Mouse (Mus musculus) neural tube, embryonic 15.5 days (tissue): Measurements from ENCODE around the gene Tbxas1. TPM values are rescaled to one million over a fixed set of nuclear protein-coding genes. Genes with fewer than 3 reads are reported as not detected.

Experiments
- ATAC-seq: fragments of 200-750 bp; cut with Nextera tagmentation; 2 replicates; pipeline ENCODE4 v1.8.0; 2017; ENCODE audit warnings: mild to moderate bottlenecking, moderate TSS enrichment, moderate library complexity; ENCODE audit not compliant: low FRiP score
- H3K27ac ChIP-seq: fragments of 300-500 bp; sonication (generic); replicated peaks from 2 replicates; pipeline ENCODE4 v1.5.1; 2015; ENCODE audit warnings: mild to moderate bottlenecking, inconsistent platforms
- H3K27me3 ChIP-seq: fragments of 300-500 bp; sonication (generic); replicated peaks from 2 replicates; pipeline ENCODE4 v1.6.1; 2015; ENCODE audit warnings: inconsistent platforms
- H3K36me3 ChIP-seq: fragments of 300-500 bp; sonication (generic); 2 replicates; pipeline ENCODE4 v1.6.1; 2015; ENCODE audit warnings: inconsistent platforms
- H3K4me1 ChIP-seq: fragments of 300-500 bp; sonication (generic); 2 replicates; pipeline ENCODE4 v1.6.1; 2015; ENCODE audit warnings: inconsistent platforms
- H3K4me2 ChIP-seq: fragments of 300-500 bp; sonication (generic); 2 replicates; pipeline ENCODE4 v1.6.1; 2015; ENCODE audit warnings: inconsistent platforms, mild to moderate bottlenecking, moderate library complexity
- H3K4me3 ChIP-seq: fragments of 300-500 bp; sonication (generic); replicated peaks from 2 replicates; pipeline ENCODE4 v1.5.1; 2015; ENCODE audit warnings: mild to moderate bottlenecking, inconsistent platforms
- H3K9ac ChIP-seq: fragments of 300-500 bp; sonication (generic); replicated peaks from 2 replicates; pipeline ENCODE4 v1.6.1; 2015; ENCODE audit warnings: mild to moderate bottlenecking, inconsistent platforms
- H3K9me3 ChIP-seq: fragments of 300-500 bp; sonication (generic); replicated peaks from 2 replicates; pipeline ENCODE4 v1.6.1; 2016; ENCODE audit warnings: inconsistent platforms
- WGBS: fragments of 180-500 bp; shearing (Covaris S2); methylation state at CpG from one replicate; pipeline ENCODE4 v1.1.7; 2015; ENCODE audit warnings: mixed read lengths; 5-methylcytosine and 5-hydroxymethylcytosine counted together
- polyA plus RNA-seq: library from polyadenylated mRNA; unstranded; fragments of >200 nt; fragmentation: Nextera tagmentation; extraction: Ambion mirVana; gene quantifications from 2 replicates; pipeline ENCODE4 v1.2.1, GENCODE M21; 2015

Tbxas1 gene
- polyA plus RNA-seq, 1 experiment from 2014 or later = 2.4 TPM

DNA sequence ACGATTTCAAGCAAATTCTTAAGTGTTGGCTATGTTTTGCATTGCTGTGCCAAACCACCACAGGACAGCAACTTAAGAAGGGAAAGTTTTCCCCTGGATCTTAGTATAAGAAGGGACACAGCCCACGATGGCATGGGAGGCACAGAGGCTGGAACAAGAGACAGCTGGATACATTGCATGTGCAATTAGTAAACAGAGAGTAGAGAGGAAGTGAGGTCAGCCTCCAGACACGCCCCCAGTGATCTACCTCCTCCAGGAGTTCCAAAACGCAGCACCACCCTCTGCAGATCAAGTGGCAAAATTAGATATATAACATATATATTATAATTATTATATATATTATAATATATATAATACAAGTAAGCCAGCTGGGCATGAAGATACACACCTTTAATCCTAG lies 132.9 kb downstream of the Tbxas1 start:
- WGBS = 71% methylated on average over 4 of the region's 4 CpGs
- H3K4me1 ChIP-seq = peaks cover 28% of the 10 kb centered on the region
- no peak overlapping the region for H3K9ac ChIP-seq
- no peak overlapping the region for H3K27ac ChIP-seq
- H3K4me3 ChIP-seq = no peak overlapping the region
- ATAC-seq = no peak
- no peak overlapping the region for H3K4me2 ChIP-seq
- H3K27me3 ChIP-seq = no peaks in the 10 kb centered on the region
- H3K9me3 ChIP-seq = no peaks in the 10 kb centered on the region
- no peaks in the 10 kb centered on the region for H3K36me3 ChIP-seq

DNA sequence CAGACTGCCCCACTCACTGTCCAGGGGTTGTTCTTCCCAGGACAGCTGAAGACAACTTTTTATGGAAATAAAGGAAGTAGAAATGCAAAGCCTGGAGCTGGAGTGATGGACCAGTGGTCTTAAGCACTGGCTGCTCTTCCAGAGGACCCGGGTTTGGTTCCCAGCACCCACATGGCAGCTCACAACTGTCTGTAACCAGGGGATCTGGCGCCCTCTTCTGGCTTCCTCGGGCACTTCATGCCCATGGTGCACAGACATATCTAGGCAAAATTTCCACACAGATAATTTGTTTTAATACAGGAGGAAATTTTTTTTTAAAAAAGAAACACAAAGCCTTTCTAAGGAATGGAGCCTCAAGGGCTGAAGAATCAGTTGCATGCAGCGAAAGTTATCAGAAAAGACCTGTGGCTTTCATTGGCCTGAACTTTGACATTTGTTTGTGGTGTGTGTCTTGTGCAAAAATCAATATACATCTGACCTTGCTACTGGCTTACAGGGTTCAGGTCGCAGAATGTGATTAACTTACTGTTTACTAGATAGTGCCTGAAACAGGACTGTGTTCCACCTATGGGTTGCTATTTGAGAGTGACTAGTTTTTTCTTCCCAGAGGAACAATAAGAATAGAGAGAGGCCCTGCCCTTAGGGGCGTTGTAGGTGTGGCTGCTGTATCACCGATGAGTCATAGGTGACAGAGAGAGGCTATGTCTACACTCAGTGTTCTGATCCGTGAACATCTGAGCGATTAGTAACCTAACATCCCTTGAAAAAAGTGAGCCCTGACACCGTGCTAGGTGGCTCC lies 138.0 kb downstream of the Tbxas1 start:
- Histone ChIP-seq H3K27me3 (no peaks in the 10 kb centered on the region), H3K9ac (no peak overlapping the region), H3K4me1 (no peaks in the 10 kb centered on the region), H3K9me3 (no peaks in the 10 kb centered on the region), H3K4me3 (no peak overlapping the region), H3K27ac (no peak overlapping the region), H3K36me3 (no peaks in the 10 kb centered on the region), H3K4me2 (no peak overlapping the region)
- no peak for ATAC-seq
- 90% methylated on average over 10 of the region's 10 CpGs for WGBS

DNA sequence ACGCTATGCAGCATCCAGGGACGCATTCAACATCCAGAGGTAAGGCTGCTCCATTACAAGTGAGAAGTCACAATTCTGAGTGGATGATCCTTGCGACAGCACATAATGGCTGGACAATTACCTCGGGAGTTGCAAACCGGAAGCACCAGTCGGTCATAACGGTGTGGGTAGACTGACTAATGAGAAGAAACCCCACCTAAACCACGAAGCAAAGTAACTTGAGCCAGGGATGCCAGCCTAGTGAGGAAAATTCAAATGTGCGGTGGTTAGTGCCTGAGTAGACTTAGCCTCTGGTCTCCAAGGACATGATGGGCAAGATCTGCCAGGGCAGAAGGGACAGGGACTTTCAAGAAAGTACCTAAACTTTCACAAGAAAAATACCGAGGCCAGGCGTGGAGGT lies 142.7 kb downstream of the Tbxas1 start:
- peaks cover 9% of the 10 kb centered on the region for H3K4me1 ChIP-seq
- 84% methylated on average over 11 of the region's 11 CpGs for WGBS
- no peak overlapping the region for H3K4me2 ChIP-seq
- no peak for ATAC-seq
- H3K9ac ChIP-seq = no peak overlapping the region
- H3K36me3 ChIP-seq = no peaks in the 10 kb centered on the region
- H3K27ac ChIP-seq = no peak overlapping the region
- no peaks in the 10 kb centered on the region for H3K27me3 ChIP-seq
- no peaks in the 10 kb centered on the region for H3K9me3 ChIP-seq
- no peak overlapping the region for H3K4me3 ChIP-seq

DNA sequence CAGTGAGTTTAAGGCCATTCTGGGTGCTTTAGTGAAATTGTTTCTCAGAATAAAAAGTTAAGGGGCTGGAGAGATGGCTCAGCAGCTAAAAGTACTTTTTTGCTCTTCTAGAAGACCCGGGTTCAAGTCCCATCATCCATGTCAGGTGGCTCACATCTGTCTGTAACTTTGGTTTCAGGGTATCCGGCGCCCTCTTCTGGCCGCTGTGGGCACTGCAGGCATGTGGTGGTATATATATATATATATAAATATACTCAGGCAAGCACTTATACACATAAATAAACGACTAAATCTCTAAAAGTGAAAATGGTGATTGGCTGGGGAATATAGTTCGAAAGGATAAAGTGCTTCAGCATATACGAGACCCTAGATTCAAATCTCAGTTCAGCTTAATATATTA lies 143.6 kb downstream of the Tbxas1 start:
- 76% methylated on average over 7 of the region's 7 CpGs for WGBS
- H3K27ac ChIP-seq = no peak overlapping the region
- H3K27me3 ChIP-seq = no peaks in the 10 kb centered on the region
- no peaks in the 10 kb centered on the region for H3K9me3 ChIP-seq
- no peak for ATAC-seq
- H3K4me1 ChIP-seq = peaks cover 14% of the 10 kb centered on the region
- no peak overlapping the region for H3K9ac ChIP-seq
- H3K4me3 ChIP-seq = no peak overlapping the region
- H3K4me2 ChIP-seq = no peak overlapping the region
- H3K36me3 ChIP-seq = no peaks in the 10 kb centered on the region

DNA sequence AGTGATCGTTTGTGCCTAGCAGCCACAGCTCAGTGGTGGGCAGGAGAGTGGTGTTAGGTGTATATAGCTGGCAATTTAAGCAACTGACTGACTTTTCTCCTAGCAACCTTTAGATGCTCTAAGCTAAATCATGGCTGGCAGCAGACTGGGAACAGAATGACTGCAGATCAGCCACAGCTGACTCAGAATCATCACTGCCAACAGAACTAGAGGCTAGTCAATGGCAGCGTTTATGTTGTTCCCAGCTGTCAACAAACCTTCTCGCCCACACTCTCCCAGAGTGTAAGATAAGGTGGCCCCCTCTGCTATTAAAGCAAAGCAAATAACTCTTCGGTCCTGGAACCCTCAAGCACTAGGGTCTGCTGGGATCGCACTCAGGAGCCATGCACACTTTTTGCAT lies 144.0 kb downstream of the Tbxas1 start:
- no peak overlapping the region for H3K4me2 ChIP-seq
- no peaks in the 10 kb centered on the region for H3K9me3 ChIP-seq
- no peak overlapping the region for H3K4me3 ChIP-seq
- no peaks in the 10 kb centered on the region for H3K36me3 ChIP-seq
- WGBS = 88% methylated on average over 5 of the region's 5 CpGs
- H3K9ac ChIP-seq = no peak overlapping the region
- no peak for ATAC-seq
- no peaks in the 10 kb centered on the region for H3K27me3 ChIP-seq
- H3K4me1 ChIP-seq = peaks cover 14% of the 10 kb centered on the region
- no peak overlapping the region for H3K27ac ChIP-seq

DNA sequence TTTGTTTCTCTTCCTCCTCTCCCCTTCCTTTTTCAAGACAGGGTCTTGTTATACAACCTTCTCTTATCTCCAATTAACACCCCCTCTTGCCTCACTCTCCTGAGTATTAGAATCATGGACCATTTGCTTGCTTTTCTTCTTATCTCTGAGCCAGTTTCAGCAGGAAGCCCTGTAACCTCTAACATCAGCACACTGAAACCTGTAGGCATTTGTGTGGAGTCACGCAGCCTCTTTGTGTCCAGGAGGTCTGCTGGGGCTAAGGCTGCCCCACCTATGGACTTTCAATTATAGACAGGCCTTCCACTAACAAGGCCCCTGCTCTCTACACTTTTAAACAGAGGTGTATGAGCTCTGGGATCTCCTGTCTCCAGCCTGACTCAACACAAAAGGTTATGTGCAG lies 146.7 kb downstream of the Tbxas1 start:
- H3K9me3 ChIP-seq = no peaks in the 10 kb centered on the region
- ATAC-seq = no peak
- no peaks in the 10 kb centered on the region for H3K36me3 ChIP-seq
- H3K9ac ChIP-seq = no peak overlapping the region
- no peaks in the 10 kb centered on the region for H3K27me3 ChIP-seq
- no peak overlapping the region for H3K4me2 ChIP-seq
- 86% methylated on average over 1 of the region's 1 CpGs for WGBS
- no peak overlapping the region for H3K27ac ChIP-seq
- H3K4me1 ChIP-seq = peaks cover 17% of the 10 kb centered on the region
- H3K4me3 ChIP-seq = no peak overlapping the region

DNA sequence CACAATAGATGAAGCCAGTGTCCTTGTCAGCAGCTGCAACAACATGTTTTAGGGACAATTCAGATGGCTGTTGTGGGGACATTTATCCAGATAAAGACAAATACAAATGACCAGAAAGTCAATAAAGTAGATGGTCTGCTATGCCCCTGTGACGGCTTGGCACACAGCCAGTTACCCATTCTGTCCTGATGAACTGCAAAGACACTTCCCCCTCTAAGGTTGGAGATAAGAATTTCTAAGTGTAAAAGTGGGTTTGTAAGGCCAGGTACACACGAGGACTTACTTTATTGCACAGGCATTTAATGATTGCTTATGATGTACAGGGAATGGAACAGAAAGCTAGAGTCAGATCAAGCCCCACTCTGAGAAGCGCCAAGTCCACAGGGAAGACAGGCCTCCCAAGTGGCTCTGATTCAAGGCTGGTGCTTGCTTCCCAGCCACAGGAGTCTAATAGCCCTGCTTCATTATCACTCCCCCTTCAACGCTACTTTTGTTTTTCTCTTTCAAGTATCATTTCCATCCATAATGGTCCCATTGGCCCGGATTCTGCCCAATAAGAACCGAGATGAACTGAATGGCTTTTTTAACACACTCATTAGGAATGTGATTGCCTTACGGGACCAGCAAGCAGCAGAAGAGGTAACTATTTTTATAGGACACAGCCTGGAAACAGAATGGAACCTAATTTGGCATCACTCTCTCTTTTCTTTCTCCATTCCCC lies 147.4 kb downstream of the Tbxas1 start:
- no peaks in the 10 kb centered on the region for H3K9me3 ChIP-seq
- H3K27me3 ChIP-seq = no peaks in the 10 kb centered on the region
- peaks cover 17% of the 10 kb centered on the region for H3K4me1 ChIP-seq
- peak overlapping the region; percentile 45; the same call in 1 of the 2 replicates for H3K27ac ChIP-seq
- no peak overlapping the region for H3K4me2 ChIP-seq
- H3K4me3 ChIP-seq = no peak overlapping the region
- 34% methylated on average over 7 of the region's 7 CpGs for WGBS
- H3K9ac ChIP-seq = no peak overlapping the region
- no peaks in the 10 kb centered on the region for H3K36me3 ChIP-seq
- ATAC-seq = peak; percentile 60

DNA sequence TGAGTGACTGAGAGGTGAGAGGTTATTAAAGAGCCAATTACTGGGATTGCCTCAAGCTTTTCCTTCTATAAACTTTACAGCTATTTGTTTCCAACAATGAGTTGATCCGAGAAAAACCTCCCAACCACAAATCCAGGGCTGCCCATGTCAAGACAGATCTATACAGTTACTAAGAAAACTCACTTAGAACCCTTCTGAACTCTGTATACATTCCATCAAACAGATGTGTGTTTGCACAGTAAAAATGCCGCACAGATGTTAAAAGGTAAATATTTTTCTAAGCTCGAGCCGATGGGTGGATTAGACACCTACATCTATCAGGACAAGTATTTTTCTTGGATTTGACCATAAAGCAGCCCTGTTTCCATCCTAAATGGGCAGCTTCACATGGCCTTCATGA lies 149.4 kb downstream of the Tbxas1 start:
- H3K4me1 ChIP-seq = peaks cover 17% of the 10 kb centered on the region
- no peak overlapping the region for H3K27ac ChIP-seq
- no peaks in the 10 kb centered on the region for H3K27me3 ChIP-seq
- WGBS = 66% methylated on average over 4 of the region's 4 CpGs
- no peak overlapping the region for H3K4me2 ChIP-seq
- no peak overlapping the region for H3K4me3 ChIP-seq
- no peaks in the 10 kb centered on the region for H3K36me3 ChIP-seq
- H3K9ac ChIP-seq = no peak overlapping the region
- no peaks in the 10 kb centered on the region for H3K9me3 ChIP-seq
- ATAC-seq = no peak

DNA sequence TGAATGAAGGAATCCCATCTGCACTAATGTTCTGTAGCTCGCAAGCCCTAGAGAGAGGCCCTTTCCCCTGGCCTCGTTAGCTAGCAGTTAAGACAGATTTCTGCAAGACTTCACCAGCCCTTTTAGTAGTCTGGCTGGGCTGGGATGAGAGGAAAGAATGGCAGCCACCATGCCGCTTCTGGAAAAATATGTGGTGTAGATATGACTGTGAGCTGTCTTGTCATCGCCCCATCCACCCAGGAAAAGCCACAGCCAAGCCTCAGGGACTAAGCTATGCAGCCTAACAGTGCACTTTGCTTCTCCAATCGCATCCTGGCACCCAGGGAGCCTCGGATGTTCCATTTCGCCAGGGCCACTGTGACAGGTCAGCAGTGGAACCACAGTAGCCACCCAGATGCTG lies 149.8 kb downstream of the Tbxas1 start:
- no peaks in the 10 kb centered on the region for H3K36me3 ChIP-seq
- no peaks in the 10 kb centered on the region for H3K27me3 ChIP-seq
- H3K27ac ChIP-seq = no peak overlapping the region
- no peak overlapping the region for H3K4me3 ChIP-seq
- no peak overlapping the region for H3K9ac ChIP-seq
- ATAC-seq = no peak
- 69% methylated on average over 7 of the region's 7 CpGs for WGBS
- H3K9me3 ChIP-seq = no peaks in the 10 kb centered on the region
- no peak overlapping the region for H3K4me2 ChIP-seq
- H3K4me1 ChIP-seq = peaks cover 17% of the 10 kb centered on the region

DNA sequence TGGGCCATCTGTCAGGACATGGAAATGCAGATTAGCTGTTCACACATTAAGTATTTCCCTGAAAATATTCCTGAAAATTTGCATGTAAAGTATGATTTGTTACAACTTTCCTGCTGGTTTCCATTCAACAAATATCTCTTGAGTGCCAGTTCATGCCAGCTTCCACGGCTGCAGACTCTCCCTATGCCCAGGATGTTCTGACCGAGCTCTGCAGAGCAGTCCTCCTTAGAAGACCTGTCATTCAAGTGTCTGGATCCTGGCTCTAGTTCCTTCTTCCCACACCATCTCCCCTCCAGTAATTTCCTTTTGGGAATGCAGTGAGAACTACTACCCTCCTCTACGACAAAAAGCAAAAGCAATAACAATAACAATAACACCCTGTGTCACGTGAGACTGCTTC lies 155.5 kb downstream of the Tbxas1 start:
- no peak overlapping the region for H3K27ac ChIP-seq
- no peak overlapping the region for H3K4me3 ChIP-seq
- H3K27me3 ChIP-seq = no peaks in the 10 kb centered on the region
- H3K36me3 ChIP-seq = no peaks in the 10 kb centered on the region
- no peak overlapping the region for H3K4me2 ChIP-seq
- WGBS = 54% methylated on average over 4 of the region's 4 CpGs
- H3K9me3 ChIP-seq = no peaks in the 10 kb centered on the region
- no peak overlapping the region for H3K9ac ChIP-seq
- H3K4me1 ChIP-seq = 0 out of 2 replicates have a peak, but pooled peaks cover 5% of the 10 kb centered on the region
- ATAC-seq = no peak

DNA sequence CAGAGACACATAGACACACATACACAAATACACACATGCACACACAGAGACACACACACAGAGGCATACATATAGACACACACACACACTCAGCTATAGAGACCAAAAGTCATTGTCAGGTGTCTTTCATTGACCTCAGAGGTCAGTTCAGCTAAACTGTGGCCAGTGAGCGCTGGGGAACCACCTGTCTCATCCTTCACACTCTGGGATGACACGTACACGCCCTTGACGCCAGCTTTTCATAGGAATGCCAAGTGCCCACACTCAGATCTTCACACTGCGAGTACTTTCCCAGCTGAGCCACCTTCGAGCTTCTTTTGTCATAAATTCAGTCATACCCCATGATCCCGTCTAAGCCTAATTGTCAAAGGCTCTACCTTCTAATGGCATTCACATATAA lies 158.5 kb downstream of the Tbxas1 start:
- Histone ChIP-seq H3K9me3 (no peaks in the 10 kb centered on the region), H3K27ac (no peak overlapping the region), H3K4me2 (no peak overlapping the region), H3K4me1 (0 out of 2 replicates have a peak, but pooled peaks cover 12% of the 10 kb centered on the region), H3K36me3 (no peaks in the 10 kb centered on the region), H3K4me3 (no peak overlapping the region), H3K27me3 (no peaks in the 10 kb centered on the region), H3K9ac (no peak overlapping the region)
- WGBS = 83% methylated on average over 7 of the region's 7 CpGs
- ATAC-seq = no peak

DNA sequence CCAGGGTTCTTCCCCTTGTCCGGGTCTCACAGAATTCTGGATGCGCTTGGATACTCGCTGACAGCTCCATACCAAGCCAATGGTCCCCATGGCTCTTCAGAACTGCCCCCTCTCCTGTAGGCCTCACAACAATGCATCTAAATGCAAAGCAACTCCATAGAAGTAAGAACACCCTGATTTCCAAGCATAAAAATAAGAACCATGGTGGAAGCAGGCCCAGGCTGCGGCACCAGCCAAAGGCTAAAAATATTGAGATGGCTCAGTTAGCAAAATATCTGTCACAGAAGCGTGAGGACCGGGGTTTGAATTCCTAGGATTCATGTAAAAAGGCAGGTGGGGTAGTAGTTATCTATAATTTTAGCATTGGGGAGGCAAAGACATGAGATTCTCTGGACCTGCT lies 159.8 kb downstream of the Tbxas1 start:
- 0 out of 2 replicates have a peak, but pooled peaks cover 15% of the 10 kb centered on the region for H3K4me1 ChIP-seq
- H3K9me3 ChIP-seq = no peaks in the 10 kb centered on the region
- no peak overlapping the region for H3K27ac ChIP-seq
- H3K4me2 ChIP-seq = no peak overlapping the region
- H3K9ac ChIP-seq = no peak overlapping the region
- no peaks in the 10 kb centered on the region for H3K27me3 ChIP-seq
- 89% methylated on average over 6 of the region's 6 CpGs for WGBS
- no peaks in the 10 kb centered on the region for H3K36me3 ChIP-seq
- H3K4me3 ChIP-seq = no peak overlapping the region
- no peak for ATAC-seq
